Mouse (Mus musculus): ENCODE measurements at regions not wholly inside any gene's neighbourhood (a gene's known extent, or its start where the extent isn't known, plus 50 kb on each side); places are given as distances from the start of the nearest gene placed in this dataset.

DNA sequence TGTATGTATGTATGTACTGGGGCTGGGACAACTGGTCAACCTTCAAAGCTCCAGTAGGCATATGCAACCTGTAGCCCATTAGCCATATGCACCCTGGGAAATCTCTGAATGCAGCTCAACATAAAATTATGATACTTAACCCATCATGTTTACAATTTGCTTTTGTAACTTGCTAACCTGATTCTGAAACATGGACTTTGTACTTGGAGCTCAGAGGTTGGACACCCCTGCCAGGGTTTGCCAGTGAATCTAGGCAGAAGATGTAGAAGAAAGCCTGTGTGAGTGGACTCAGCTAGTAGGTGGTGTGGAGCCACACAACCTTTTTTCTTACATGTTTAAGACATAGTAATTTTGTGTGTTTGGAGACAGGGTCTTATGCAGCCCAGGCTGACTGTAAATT lies 248.7 kb upstream of the Tle3 start:
- no peak for TF ChIP-seq CTCF (IDR thresholded peaks at IDR 0.05; ENCODE audit: extremely low read depth, insufficient read depth, low read length)
- no peak for TF ChIP-seq POLR2A (IDR thresholded peaks at IDR 0.05; ENCODE audit: extremely low read depth, insufficient read depth, low read length)
